Mouse (Mus musculus) subcutaneous adipose tissue, adult 2 months (tissue): ENCODE results near the gene Trim80. TPM values are rescaled to one million over a fixed set of nuclear protein-coding genes. Genes with fewer than 3 reads are reported as not detected.

Experiments
- polyA plus RNA-seq: library from polyadenylated mRNA; depleted of rRNA; stranded (reverse); fragments of >200 nt; gene quantifications from 2 replicates; pipeline ENCODE4 v1.2.3, GENCODE M21; 2012; ENCODE audit warnings: low replicate concordance; rRNA removed

The Trim80 gene
- 0.09 and 0.72 TPM in 2 replicates for polyA plus RNA-seq

DNA sequence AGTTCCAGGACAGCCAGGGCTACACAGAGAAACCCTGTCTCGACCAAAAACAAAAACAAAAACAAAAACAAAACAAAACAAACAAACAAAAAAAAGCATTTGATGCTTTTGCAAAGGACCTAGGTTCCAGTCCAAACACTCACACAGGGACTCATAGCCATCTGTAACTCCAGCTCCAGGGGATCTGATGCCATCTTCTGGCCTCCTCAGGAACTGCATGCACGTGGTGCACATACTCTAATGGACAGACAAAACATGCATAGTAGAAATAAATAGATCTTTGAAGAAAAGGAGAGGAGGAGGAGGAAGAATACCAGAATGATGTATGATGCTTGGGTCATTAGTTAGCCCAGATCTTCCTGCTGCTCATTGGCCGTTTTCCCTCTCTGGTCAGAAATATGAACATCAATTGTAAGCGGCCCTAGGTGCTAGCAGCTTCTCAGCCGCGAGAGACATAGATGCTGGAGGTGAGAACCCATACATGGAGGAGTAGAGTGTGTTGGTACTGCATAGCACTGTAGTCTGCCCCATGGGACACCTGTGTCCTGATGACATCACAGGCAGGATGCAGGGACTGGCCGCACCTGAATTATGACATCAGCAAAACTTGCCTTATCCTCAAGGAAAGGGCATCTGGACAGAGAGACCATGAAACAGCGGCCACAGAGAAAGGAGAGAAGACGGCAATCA, at the start of gene Trim80:
Gene Trim80, plus strand, starts transcription at position 640 of the 690 bp plus-strand sequence.

DNA sequence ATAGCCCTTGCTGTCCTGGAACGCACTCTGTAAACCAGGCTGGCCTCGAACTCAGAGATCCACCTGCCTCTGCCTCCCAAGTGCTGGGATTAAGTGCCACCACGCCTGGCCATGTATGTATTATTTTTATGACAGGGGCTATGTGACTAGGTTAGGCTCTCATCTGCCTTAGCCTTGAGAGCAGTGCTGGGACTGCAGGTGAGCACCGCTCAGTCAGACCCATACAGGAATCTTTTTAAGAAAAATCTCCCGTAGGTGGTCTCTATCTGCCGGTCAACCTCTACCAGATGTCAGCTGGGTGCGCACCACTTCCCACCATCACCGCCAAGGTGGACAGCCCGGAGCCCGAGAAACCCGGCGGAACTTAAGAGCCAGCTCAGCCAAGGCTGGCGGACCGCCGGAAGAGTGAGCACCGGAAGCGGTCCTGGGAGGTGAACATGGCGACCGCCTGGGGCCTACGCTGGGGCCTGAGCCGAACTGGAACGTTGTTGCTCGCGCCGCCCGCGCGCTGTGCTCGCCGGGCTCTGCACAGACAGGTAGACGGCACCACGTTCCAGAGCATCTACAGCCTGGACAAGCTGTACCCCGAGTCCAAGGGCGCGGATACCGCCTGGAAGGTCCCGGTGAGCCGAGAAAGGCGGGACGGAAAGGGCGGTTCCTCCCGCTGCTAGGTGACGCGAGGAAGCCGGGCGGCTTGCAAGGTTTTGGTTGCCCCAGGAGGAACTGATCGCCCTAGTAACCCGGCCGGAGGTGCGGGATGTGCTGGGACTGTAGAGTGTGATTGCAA, 36.8 kb upstream of the Trim80 start, which contains the start of gene Mrpl58:
Gene Mrpl58, plus strand, starts transcription at position 415 of the 787 bp plus-strand sequence.

DNA sequence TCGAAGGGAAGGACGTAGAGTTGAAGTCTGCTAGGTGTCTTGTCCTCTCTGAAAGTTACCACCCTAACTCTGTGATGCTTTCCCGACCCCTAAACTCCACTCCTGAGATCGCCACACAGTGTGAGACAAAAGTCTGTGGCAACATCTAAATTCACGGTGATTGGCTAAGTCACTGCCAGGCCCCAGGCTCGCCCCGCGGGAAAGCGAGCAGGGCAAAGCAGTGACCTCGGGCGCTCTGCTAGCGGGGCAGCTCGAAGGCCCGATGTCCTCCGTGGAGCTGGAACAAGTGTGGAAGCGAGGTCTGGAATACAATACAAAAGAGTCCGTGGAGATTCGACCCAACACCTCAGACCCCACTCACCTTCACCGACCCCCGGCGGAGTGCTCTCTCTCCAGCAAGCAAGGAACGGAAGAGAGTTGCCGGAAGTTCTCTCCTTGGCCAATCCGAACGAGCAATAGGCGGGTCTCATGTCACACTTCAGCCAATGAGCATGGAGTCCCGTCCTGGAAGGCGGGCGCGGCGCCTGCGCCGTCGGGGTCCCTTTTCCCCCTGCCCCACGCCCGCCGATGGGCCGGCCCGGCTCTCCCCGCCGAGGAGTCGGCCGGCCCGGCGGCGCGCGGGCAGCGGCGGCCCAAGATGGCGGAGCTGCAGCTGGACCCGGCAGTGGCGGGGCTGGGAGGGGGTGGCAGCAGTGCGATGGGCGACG, 20.7 kb upstream of the Trim80 start, which contains the start of the genes Atp5h and Kctd2:
Gene Atp5h, minus strand, starts transcription at position 432 of the 707 bp plus-strand sequence.
Gene Kctd2, plus strand, starts transcription at position 598 of the 707 bp plus-strand sequence.

DNA sequence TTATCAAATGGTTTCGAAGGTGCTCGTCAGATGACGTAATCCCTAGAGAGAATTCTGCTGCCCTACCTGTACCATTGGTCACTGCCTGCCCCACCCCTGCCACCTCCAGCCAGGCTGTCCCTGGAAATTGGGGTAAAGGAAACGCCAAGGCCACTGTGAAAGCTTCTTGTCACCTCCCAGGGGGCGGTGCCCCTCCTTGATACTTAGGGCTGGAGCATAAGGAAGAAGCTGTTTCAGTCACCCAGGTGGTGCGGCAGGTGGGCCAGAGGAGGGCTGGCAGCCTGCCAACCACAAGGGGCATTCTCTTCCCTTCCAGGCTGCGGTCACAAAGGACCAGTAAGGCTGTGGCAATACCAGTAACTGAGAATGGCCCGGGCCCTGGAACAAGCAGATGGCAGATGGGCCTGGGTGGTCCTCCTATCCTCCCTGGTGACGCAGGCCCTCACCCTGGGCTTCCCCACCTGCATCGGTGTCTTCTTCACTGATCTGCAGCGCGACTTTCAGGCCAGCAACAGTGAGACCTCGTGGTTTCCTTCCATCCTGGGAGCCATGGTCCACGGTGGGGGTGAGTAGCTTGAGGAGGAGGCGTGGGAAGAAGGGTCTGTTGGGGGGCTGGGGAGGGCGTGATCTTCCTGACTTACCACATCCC, 22.0 kb downstream of the Trim80 start, which contains the start of gene Slc16a5:
Gene Slc16a5, plus strand, starts transcription at position 232 of the 649 bp plus-strand sequence.

DNA sequence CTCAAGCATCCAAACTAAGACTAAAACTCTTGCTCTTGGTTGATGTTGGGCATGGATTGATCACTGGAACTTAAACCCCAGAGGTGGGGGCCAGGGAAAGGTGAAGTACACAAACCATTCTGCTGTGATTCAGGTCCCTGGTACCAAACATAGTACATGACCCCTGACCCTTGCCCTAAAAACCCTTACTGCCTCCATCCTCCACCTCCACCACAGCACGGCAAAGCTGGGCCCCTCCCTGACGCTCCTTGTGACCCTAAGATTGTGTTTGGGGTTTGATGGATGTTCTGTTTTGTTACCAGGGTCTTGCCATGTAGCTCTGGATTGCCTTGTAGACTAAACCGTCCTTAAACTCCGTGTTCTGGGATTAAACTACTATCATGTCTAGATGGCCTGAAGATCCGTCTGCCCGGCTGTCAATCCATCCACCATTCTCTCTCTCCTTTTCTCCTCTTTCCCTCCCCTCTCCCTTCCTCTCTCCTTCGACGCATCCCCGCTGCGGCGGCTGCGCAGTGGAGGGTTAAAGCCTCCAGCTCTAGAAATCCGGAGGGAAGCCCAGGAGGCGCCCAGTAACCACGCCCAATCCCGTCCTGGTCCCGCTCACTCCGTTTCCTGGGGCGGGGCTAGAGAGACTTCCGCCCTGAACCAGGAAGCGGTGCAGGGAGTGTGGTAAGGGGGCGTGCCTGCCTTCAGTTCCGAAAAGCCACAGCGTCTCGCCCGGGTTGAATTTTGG, 34.8 kb downstream of the Trim80 start, which contains the start of gene Armc7:
Gene Armc7, plus strand, starts transcription at position 643 of the 733 bp plus-strand sequence.

DNA sequence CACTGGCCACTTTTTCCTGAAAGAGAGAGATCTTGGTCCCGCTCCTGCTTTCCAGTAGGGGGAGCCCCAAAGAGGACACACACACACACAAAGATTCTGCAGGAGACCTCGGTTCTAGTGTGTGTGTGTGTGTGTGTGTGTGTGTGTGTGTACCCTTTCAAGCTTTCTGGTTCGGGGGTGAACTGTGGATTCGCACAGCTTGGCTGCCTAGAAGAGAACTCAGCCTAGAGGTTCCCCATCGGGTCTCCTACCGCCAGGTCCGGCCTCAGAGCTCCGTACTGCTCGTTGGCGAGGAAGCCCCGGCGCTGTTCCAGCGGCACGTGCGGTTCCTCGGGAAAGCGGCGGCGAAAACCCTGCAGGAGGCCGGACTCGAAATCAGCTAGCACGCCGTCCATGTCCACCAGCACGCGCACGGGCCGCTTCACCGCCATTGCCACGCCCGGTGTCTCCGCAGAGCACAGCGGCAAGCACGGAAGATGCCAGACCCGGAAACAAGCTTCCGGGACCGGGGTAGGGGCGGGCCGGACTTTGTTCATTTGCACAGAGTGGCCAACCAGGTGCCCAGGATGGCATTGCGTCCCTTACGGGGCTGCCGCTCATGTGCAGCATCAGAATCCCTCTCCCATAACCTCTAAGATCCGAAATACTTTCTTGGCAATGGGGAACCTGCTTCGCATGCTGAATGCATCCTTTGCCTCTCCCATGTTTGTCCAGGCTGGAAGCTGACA, 51.2 kb downstream of the Trim80 start, which contains the start of gene Nt5c:
Gene Nt5c, minus strand, starts transcription at position 507 of the 728 bp plus-strand sequence.

Other genes starting within 250 kb of the Trim80 start
- gene Grin2c, start 173.3 kb upstream of the Trim80 start, polyA plus RNA-seq, result 0.12 TPM in 1 of 2 replicates, not detected in the other
- gene Fdxr, start 163.5 kb upstream of the Trim80 start, polyA plus RNA-seq, result 16.6 and 17.8 TPM in 2 replicates
- gene Fads6, start 142.9 kb upstream of the Trim80 start, polyA plus RNA-seq, result 1.9 and 3.5 TPM in 2 replicates
- not detected in 2 replicates for gene Otop2, start 133.4 kb upstream of the Trim80 start, polyA plus RNA-seq
- gene Ush1g, start 118.5 kb upstream of the Trim80 start, polyA plus RNA-seq, result 0.04 TPM in 1 of 2 replicates, not detected in the other
- 0.12 TPM in 1 of 2 replicates, not detected in the other for gene Otop3, start 105.8 kb upstream of the Trim80 start, polyA plus RNA-seq
- 14.8 and 23.9 TPM in 2 replicates for gene Hid1, start 72.8 kb upstream of the Trim80 start, polyA plus RNA-seq
- 16.6 and 43.4 TPM in 2 replicates for gene Cdr2l, start 58.6 kb upstream of the Trim80 start, polyA plus RNA-seq
- gene Mrpl58, start 36.8 kb upstream of the Trim80 start, polyA plus RNA-seq, result 79.4 and 110 TPM in 2 replicates
- gene Atp5h, start 20.6 kb upstream of the Trim80 start, polyA plus RNA-seq, result 141 and 187 TPM in 2 replicates
- gene Kctd2, start 20.4 kb upstream of the Trim80 start, polyA plus RNA-seq, result 39.0 and 44.5 TPM in 2 replicates
- 0.06 and 0.07 TPM in 2 replicates for gene Slc16a5, start 21.9 kb downstream of the Trim80 start, polyA plus RNA-seq
- 6.1 and 10.5 TPM in 2 replicates for gene Armc7, start 35.1 kb downstream of the Trim80 start, polyA plus RNA-seq
- gene Nt5c, start 51.3 kb downstream of the Trim80 start, polyA plus RNA-seq, result 56.8 and 74.4 TPM in 2 replicates
- gene Jpt1, start 73.8 kb downstream of the Trim80 start, polyA plus RNA-seq, result 150 and 187 TPM in 2 replicates
- 69.6 and 81.1 TPM in 2 replicates for gene Sumo2, start 95.7 kb downstream of the Trim80 start, polyA plus RNA-seq
- 38.8 and 75.0 TPM in 2 replicates for gene Nup85, start 123.9 kb downstream of the Trim80 start, polyA plus RNA-seq
- 39.6 and 50.1 TPM in 2 replicates for gene Mrps7, start 163.4 kb downstream of the Trim80 start, polyA plus RNA-seq
- 20.5 and 33.9 TPM in 2 replicates for gene Gga3, start 163.5 kb downstream of the Trim80 start, polyA plus RNA-seq
- 113 and 166 TPM in 2 replicates for gene Mif4gd, start 172.4 kb downstream of the Trim80 start, polyA plus RNA-seq
- gene Slc25a19, start 187.8 kb downstream of the Trim80 start, polyA plus RNA-seq, result 129 and 302 TPM in 2 replicates